Mouse (Mus musculus) heart, embryonic 15.5 days (tissue): ENCODE results near the gene Cnot8. TPM values are rescaled to one million over a fixed set of nuclear protein-coding genes. Genes with fewer than 3 reads are reported as not detected.
"Not testable (repeated sequence)": the region's sequence is repeated elsewhere in the genome, so short reads cannot be mapped to it uniquely, and the experiment has no call there.

ENCODE experiments used
- ATAC-seq: fragments of 200-750 bp; cut with Nextera tagmentation; replicated peaks from 2 replicates; pipeline ENCODE4 v1.8.0; 2017; ENCODE audit warnings: low read depth, moderate TSS enrichment; ENCODE audit not compliant: insufficient number of reproducible peaks, insufficient read depth, low FRiP score
- H3K27ac ChIP-seq: fragments of 300-500 bp; sonication (generic); 2 replicates; pipeline ENCODE4 v1.5.1; 2015; ENCODE audit warnings: mild to moderate bottlenecking, inconsistent platforms
- H3K27me3 ChIP-seq: fragments of 300-500 bp; sonication (generic); 2 replicates; pipeline ENCODE4 v1.6.1; 2015; ENCODE audit warnings: inconsistent platforms
- H3K36me3 ChIP-seq: fragments of 300-500 bp; sonication (generic); 2 replicates; pipeline ENCODE4 v1.6.1; 2015; ENCODE audit warnings: mild to moderate bottlenecking, inconsistent platforms
- H3K4me1 ChIP-seq: fragments of 300-500 bp; sonication (generic); replicated peaks from 2 replicates; pipeline ENCODE4 v1.6.1; 2015; ENCODE audit warnings: inconsistent platforms
- H3K4me2 ChIP-seq: fragments of 300-500 bp; sonication (generic); 2 replicates; pipeline ENCODE4 v1.6.1; 2015; ENCODE audit warnings: inconsistent platforms, mild to moderate bottlenecking, moderate library complexity
- H3K4me3 ChIP-seq: fragments of 300-500 bp; sonication (generic); 2 replicates; pipeline ENCODE4 v1.5.1; 2015; ENCODE audit warnings: mild to moderate bottlenecking, inconsistent platforms
- H3K9ac ChIP-seq: fragments of 300-500 bp; sonication (generic); 2 replicates; pipeline ENCODE4 v1.6.1; 2015; ENCODE audit warnings: mild to moderate bottlenecking, inconsistent platforms
- H3K9me3 ChIP-seq: fragments of 300-500 bp; sonication (generic); replicated peaks from 2 replicates; pipeline ENCODE4 v1.6.1; 2016; ENCODE audit warnings: inconsistent platforms
- WGBS: fragments of 180-500 bp; shearing (Covaris S2); methylation state at CpG from one replicate; pipeline ENCODE4 v1.1.7; 2015; ENCODE audit warnings: mixed read lengths; 5-methylcytosine and 5-hydroxymethylcytosine counted together
- polyA plus RNA-seq: library from polyadenylated mRNA; unstranded; fragments of >200 nt; fragmentation: Nextera tagmentation; extraction: Ambion mirVana; gene quantifications from 2 replicates; pipeline ENCODE4 v1.2.1, GENCODE M21; 2015

Gene Cnot8
- polyA plus RNA-seq, 1 experiment from 2014 or later: 67.6 TPM

DNA sequence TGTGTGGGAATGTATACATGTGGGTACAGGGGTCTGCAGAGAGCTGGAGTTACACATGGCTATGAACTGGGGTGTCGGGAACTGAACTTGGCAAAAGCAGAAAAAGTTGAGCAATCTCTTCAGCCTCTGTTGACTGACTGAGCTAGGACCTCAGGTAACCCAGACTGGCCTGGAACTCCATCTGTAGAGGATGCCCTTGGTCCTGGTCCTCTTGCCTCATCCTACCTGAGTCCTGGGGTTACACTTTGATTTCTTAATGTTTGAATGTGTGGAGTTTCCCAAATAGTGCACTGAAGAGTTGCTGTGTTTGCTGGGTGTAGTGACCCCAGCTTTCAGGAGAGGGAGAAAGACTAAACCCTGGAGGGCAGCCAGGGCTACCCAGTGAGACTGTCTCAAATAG, 8.4 kb upstream of the Cnot8 start:
- H3K4me3 ChIP-seq: no peak overlapping the region
- H3K9ac ChIP-seq: no peak overlapping the region
- no peak overlapping the region for H3K27ac ChIP-seq
- H3K27me3 ChIP-seq: 0 out of 2 replicates have a peak, but pooled peaks cover 7% of the 10 kb centered on the region
- peaks cover 14% of the 10 kb centered on the region for H3K4me1 ChIP-seq
- H3K9me3 ChIP-seq: no peaks in the 10 kb centered on the region
- no peak overlapping the region for H3K4me2 ChIP-seq
- H3K36me3 ChIP-seq: no peaks in the 10 kb centered on the region
- ATAC-seq: no peak
- WGBS: 89% methylated on average over 1 of the region's 1 CpGs

DNA sequence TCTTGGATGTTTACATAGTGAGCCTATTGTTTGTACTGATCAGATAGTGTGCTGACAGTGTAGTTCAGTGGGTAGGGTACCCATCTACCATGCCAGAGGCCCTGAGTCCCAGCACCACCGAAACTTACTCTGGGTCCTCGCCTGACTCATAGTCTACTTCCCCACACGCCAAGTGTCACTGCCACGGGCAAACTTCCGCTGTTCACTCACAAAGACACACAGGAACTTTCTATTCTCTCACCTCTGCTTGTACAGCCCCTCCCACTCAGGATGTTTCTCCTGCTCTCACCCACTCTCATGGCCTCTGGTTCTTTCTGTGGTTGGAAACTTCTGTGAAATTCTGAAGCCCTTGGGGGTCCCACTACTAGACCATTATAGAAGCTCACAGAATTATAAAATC, 7.8 kb upstream of the Cnot8 start:
- no peak for ATAC-seq
- H3K27ac ChIP-seq: no peak overlapping the region
- H3K36me3 ChIP-seq: no peaks in the 10 kb centered on the region
- H3K9ac ChIP-seq: no peak overlapping the region
- 0 out of 2 replicates have a peak, but pooled peaks cover 7% of the 10 kb centered on the region for H3K27me3 ChIP-seq
- H3K4me1 ChIP-seq: peaks cover 14% of the 10 kb centered on the region
- H3K4me2 ChIP-seq: no peak overlapping the region
- H3K9me3 ChIP-seq: no peaks in the 10 kb centered on the region
- no peak overlapping the region for H3K4me3 ChIP-seq
- WGBS: 77% methylated on average over 5 of the region's 5 CpGs

DNA sequence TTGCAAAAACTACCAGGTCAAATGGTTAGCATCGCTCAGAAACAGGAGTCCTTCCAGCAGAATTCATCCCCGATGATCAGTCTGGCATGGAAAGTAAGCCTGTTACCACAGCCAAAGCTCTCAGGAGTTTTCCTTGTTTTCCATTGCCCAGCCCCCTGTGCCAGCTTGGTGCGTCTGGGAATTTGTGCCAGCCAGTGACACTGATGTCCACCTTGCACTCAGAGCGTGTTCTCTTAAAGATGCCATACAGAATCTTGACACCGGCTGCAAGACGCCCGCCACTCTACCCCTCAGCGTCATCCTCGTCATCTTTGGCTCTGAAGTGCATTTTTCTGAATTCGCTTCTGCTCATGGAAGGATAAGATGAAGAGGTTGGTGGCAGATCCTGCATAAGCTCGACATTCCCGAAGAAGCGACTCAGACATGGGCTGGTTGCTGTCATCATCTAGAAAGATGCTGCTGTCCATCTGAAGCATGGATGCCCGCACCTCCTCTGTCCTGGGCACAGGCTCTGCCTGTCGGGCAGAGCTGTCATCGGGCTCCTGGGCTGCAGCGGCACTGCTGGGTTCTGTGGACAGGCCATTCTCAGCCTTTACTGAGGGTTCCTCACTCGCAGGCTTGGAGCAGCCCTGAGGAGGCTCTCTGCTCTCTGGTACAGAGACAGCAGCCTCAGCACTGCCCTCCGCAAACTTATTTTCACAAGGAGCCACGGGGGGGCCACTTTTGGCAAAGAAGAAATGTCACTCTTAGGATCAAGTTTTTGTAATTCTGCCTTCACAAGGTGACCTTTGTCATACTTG, 6.9 kb upstream of the Cnot8 start:
- Histone ChIP-seq H3K9ac (peak overlapping the region; percentile 50), H3K27ac (no peak overlapping the region), H3K4me1 (peaks cover 14% of the 10 kb centered on the region), H3K4me3 (peak overlapping the region; percentile 54), H3K27me3 (0 out of 2 replicates have a peak, but pooled peaks cover 7% of the 10 kb centered on the region), H3K4me2 (peak overlapping the region; percentile 87), H3K9me3 (no peaks in the 10 kb centered on the region), H3K36me3 (no peaks in the 10 kb centered on the region)
- ATAC-seq: no peak
- 36% methylated on average over 20 of the region's 20 CpGs for WGBS

DNA sequence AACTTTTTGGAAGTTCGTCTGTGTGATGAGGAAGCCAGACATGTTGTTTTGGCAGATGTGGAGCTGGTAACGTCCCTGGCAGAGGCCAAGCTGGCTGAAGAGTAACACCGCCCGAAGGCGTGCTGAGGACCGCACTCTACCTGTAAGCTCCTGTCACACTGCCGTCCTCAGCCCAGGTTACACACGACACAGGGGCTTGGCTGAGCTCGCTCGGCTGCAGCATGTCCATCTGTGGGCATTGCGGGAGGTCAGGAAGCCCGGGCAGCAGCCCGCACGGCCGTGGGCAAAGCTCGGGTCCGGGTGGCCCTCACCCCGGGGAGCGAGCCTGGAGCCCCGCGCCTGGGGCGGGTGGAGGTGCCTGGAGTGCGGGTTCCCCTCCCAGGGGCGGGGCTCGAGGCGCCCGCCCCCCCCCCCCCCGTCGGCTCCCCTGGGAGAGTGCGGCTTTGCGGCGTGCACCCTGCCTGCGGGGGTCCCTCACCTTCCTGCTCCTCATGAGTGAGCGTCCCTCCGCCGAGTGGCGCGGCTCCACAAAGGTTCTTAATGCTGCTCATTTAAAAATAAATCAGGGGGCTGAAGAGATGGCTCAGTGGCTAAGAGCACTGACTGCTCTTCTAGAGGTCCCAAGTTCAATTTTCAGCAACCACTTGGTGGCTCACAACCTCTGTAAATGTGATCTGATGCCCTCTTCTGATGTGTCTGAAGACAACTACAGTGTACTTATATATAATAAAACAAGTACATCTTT, 6.2 kb upstream of the Cnot8 start:
- Histone ChIP-seq H3K9me3 (no peaks in the 10 kb centered on the region), H3K4me2 (peak overlapping the region; percentile 87), H3K27me3 (0 out of 2 replicates have a peak, but pooled peaks cover 7% of the 10 kb centered on the region), H3K36me3 (no peaks in the 10 kb centered on the region), H3K27ac (no peak overlapping the region), H3K4me1 (peaks cover 12% of the 10 kb centered on the region), H3K4me3 (peak overlapping the region; percentile 54), H3K9ac (peak overlapping the region; percentile 50)
- 1% methylated on average over 29 of the region's 38 CpGs for WGBS
- ATAC-seq: peak; percentile 28; the same call in 1 of the 2 replicates

DNA sequence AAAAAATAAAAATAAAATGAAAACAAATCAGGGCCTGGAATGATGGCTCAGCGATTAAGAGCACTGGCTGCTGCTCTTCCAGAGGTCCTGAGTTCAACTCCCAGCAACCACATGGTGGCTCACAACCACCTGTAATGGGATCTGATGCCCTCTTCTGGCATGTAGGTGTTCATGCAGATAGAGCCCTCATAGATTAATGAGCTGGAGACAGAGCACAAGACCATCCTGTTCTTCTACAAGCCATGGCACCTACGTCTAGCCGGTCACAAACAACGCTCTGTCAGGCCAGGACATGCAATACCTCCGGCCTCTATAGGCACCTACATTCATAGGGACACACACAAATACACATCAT, 5.6 kb upstream of the Cnot8 start:
- peak overlapping the region; percentile 87 for H3K4me2 ChIP-seq
- WGBS: 67% methylated on average over 5 of the region's 5 CpGs
- H3K9me3 ChIP-seq, ATAC-seq, H3K36me3 ChIP-seq, H3K27ac ChIP-seq, H3K27me3 ChIP-seq, H3K9ac ChIP-seq: not testable (repeated sequence)
- peak overlapping the region; percentile 54 for H3K4me3 ChIP-seq
- H3K4me1 ChIP-seq: peaks cover 12% of the 10 kb centered on the region

DNA sequence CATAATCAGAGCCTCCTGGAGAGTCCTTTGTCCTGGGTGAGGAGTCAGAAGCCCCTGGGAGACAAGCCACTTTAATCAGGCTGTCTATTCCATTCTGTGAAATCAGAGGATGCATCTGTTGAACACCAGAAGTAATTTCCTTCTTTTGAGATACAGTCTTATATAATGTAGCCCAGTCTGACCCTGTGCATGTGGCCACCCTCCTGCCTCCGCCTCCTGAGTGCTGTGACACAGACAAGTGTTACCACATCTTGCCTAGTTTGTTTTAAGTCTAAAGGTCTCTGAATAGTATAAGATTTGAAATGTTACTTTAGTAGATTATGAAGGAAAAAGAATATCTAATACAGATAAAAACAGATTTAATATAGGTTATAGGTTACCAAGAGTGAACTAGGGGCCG, 3.9 kb upstream of the Cnot8 start:
- 86% methylated on average over 2 of the region's 2 CpGs for WGBS
- peaks cover 18% of the 10 kb centered on the region for H3K4me1 ChIP-seq
- H3K27ac ChIP-seq: no peak overlapping the region
- H3K36me3 ChIP-seq: no peaks in the 10 kb centered on the region
- H3K27me3 ChIP-seq: 0 out of 2 replicates have a peak, but pooled peaks cover 7% of the 10 kb centered on the region
- no peaks in the 10 kb centered on the region for H3K9me3 ChIP-seq
- H3K4me3 ChIP-seq: no peak overlapping the region
- no peak for ATAC-seq
- H3K4me2 ChIP-seq: no peak overlapping the region
- H3K9ac ChIP-seq: no peak overlapping the region

DNA sequence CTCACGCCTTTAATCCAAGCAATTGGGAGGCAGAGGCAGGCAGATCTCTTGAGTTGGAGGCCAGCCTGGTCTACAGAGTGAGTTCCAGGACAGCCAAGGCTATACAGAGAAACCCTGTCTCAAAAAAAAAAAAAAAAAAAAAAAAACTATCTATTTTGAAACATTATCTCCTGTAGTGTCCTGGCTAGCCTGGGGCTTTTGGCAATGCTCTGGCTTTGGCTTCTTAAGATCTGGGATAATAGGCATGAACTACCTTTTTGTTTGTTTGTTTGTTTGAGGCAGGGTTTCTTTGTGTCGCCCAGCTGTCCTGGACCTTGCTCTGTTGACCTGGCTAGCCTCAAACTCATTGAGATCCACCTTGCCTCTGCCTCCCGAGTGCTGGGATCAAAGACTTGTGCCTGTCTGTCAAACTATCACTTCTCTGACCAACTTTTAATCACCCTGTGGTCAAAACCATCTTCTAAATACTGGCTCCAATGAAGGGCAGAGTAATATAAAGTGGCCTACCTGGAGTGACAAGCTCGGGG, 2.7 kb upstream of the Cnot8 start:
- 76% methylated on average over 4 of the region's 4 CpGs for WGBS
- Histone ChIP-seq H3K27me3 (0 out of 2 replicates have a peak, but pooled peaks cover 7% of the 10 kb centered on the region), H3K9me3 (no peaks in the 10 kb centered on the region), H3K27ac (no peak overlapping the region), H3K4me1 (peaks cover 25% of the 10 kb centered on the region), H3K36me3 (no peaks in the 10 kb centered on the region), H3K4me3 (no peak overlapping the region), H3K9ac (no peak overlapping the region), H3K4me2 (no peak overlapping the region)
- ATAC-seq: no peak

DNA sequence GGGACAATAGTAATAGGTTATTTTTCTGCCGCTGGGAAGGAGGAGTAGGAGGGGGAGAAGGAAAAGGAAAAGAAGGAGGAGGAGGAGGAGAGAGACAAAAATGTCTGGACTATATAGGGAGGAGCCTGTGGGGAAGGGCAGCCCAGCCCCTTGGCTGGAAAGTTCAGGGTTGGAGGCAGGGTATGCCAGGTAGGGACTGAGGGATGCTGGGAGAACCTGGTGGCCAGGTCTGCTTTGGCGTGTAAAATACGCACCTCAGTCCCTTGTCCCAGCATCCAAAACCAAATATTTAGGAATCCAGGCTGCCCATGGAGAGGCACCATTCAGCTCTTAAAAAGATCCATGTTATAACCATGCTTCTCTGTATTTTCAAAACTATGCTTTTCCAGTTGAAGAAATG, 1.8 kb upstream of the Cnot8 start:
- peaks cover 25% of the 10 kb centered on the region for H3K4me1 ChIP-seq
- ATAC-seq: no peak
- H3K9ac ChIP-seq: no peak overlapping the region
- no peak overlapping the region for H3K4me2 ChIP-seq
- peak overlapping the region; percentile 43 for H3K27ac ChIP-seq
- H3K9me3 ChIP-seq: no peaks in the 10 kb centered on the region
- H3K36me3 ChIP-seq: no peaks in the 10 kb centered on the region
- 0 out of 2 replicates have a peak, but pooled peaks cover 4% of the 10 kb centered on the region for H3K27me3 ChIP-seq
- no peak overlapping the region for H3K4me3 ChIP-seq
- 67% methylated on average over 3 of the region's 3 CpGs for WGBS

DNA sequence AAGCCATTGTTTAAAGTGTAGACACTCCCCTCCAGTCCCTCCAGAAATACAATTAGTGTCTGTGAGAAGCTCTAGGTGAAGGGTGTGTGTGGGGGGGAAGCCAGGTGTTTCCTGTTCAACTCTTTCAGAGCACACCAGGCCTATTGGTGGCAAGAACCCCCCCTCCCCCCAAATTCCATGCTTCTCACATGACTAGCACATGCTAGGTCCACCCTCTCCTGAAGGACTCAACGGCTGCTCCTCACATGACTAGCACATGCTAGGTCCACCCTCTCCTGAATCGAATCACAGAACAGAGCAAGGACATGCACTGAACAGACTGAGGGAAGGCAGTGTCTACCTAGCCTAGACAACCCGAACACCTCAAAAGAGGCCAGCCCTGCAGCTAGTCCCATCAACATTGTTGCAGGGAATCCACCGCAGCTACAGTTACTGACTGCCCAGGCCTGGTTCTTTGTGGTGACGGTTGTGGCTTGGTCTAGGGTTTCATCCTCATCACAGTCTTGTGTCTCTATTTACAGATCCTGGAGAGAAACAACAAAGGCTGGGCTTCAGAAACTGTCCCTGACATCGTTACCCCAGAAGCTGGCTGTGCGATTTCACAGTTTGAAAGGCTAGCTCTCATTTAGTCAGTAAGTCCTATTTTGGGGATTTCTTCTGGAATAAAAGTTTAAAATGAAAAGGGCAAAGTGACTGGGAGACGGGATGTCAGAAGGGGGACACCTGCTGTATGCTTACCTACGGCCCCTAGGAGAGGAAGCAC, 1.2 kb upstream of the Cnot8 start:
- H3K9ac ChIP-seq: no peak overlapping the region
- H3K4me1 ChIP-seq: peaks cover 19% of the 10 kb centered on the region
- 80% methylated on average over 9 of the region's 9 CpGs for WGBS
- no peaks in the 10 kb centered on the region for H3K9me3 ChIP-seq
- H3K27me3 ChIP-seq: 0 out of 2 replicates have a peak, but pooled peaks cover 3% of the 10 kb centered on the region
- peak overlapping the region; percentile 68 for H3K27ac ChIP-seq
- no peak for ATAC-seq
- peak overlapping the region; percentile 76; the same call in 1 of the 2 replicates for H3K4me2 ChIP-seq
- H3K4me3 ChIP-seq: peak overlapping the region; percentile 94; the same call in 1 of the 2 replicates
- no peaks in the 10 kb centered on the region for H3K36me3 ChIP-seq

DNA sequence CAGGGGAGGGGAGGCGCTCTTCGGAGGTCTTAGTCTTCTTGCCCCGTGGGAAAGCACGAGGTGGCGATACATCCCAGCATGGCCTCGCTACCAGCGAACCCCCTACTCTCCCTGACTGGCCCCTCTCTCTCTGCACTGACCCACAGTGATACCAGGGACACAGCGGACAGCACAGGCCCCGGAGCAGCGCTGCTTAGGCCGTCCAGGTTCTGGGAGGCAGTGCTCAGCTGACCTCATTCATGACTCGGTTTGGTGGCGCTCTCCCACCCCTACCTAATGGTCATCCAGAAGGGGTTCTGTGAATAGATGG, 654 bp upstream of the Cnot8 start:
- H3K36me3 ChIP-seq: no peaks in the 10 kb centered on the region
- WGBS: 60% methylated on average over 13 of the region's 13 CpGs
- peak overlapping the region; percentile 76 for H3K4me2 ChIP-seq
- H3K27ac ChIP-seq: peak overlapping the region; percentile 68
- ATAC-seq: peak; percentile 15
- peaks cover 17% of the 10 kb centered on the region for H3K4me1 ChIP-seq
- 0 out of 2 replicates have a peak, but pooled peaks cover 3% of the 10 kb centered on the region for H3K27me3 ChIP-seq
- H3K4me3 ChIP-seq: peak overlapping the region; percentile 94
- no peaks in the 10 kb centered on the region for H3K9me3 ChIP-seq
- H3K9ac ChIP-seq: peak overlapping the region; percentile 44

DNA sequence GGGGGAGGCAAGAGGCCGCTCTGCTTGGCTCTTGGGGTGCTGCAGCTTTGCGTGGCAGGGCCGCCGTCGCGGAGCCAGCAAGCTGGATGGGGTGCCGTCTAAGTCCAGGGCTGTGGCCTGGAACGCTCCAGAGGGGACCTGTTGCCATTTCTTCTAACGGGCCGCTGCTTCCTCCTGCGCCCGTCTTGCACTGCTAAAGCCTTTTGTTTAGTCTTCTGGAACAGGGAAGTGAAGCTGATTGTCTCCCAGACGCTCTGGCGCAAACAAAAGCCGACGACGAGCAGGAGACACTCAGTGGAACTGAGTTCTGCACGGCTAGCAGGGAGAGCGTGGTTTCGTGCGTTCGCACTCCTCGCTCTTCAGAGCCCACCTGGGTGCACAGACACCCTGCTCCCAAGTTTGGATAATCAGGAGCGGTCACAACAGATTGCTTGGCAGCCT, 418 bp downstream of the Cnot8 start:
- peak; percentile 7; the same call in 1 of the 2 replicates for ATAC-seq
- Histone ChIP-seq H3K4me2 (peak overlapping the region; percentile 76), H3K4me1 (peaks cover 17% of the 10 kb centered on the region), H3K9me3 (no peaks in the 10 kb centered on the region), H3K4me3 (peak overlapping the region; percentile 94), H3K36me3 (no peaks in the 10 kb centered on the region), H3K27ac (peak overlapping the region; percentile 93), H3K27me3 (no peaks in the 10 kb centered on the region), H3K9ac (peak overlapping the region; percentile 96)
- 0% methylated on average over 24 of the region's 24 CpGs for WGBS
